Mouse (Mus musculus) C2C12 (cell line): Measurements from ENCODE around the gene Ptov1.

ENCODE experiments used
- CTCF ChIP-seq: IDR thresholded peaks from one replicate; pipeline ENCODE4 v1.5.1; 2011; ENCODE audit not compliant: control insufficient read depth, insufficient read depth, insufficient read length
- FOSL1 ChIP-seq: IDR thresholded peaks from one replicate; pipeline ENCODE4 v1.8.0; 2011; ENCODE audit warnings: mild to moderate bottlenecking, low read length; ENCODE audit not compliant: poor library complexity, insufficient read depth, severe bottlenecking
- MAX ChIP-seq: IDR thresholded peaks from one replicate; pipeline ENCODE4 v1.6.1; 2011; ENCODE audit warnings: mild to moderate bottlenecking, control low read depth
- MYOD1 ChIP-seq: IDR thresholded peaks from one replicate; pipeline ENCODE4 v1.6.1; 2011; ENCODE audit warnings: low read depth; ENCODE audit not compliant: control insufficient read depth, insufficient read length
- USF1 ChIP-seq: IDR thresholded peaks from one replicate; pipeline ENCODE4 v1.6.1; 2011; ENCODE audit warnings: low read depth, mild to moderate bottlenecking, control low read depth, moderate library complexity

DNA sequence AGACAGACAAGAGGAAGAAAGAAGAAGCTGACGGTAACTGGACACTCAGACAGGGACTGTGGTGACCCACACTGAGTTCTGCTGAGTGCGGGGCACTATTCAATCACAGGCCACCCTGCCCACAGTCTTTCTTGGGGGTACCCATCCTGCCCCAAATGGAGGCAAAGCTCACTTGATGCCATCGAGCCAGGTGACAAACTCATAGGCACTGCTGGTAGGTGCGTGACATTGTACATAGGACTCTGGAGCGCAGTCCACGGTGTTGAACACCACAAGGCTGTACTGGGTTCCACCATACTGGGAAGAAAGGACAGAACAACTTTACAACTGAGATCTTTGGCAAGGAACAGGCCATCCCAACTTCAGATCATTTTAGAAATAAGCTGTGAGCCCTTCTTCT is 22.0 kb upstream of the Ptov1 start:
- no peak for TF ChIP-seq CTCF
- TF ChIP-seq MAX, result no peak
- TF ChIP-seq MYOD1, result no peak
- no peak for TF ChIP-seq USF1
- no peak for TF ChIP-seq FOSL1
